Mouse (Mus musculus) spleen, postnatal 14 days (tissue): Measurements from ENCODE around the gene Dnlz.
A peak's percentile ranks its signal among the peaks of the same experiment; 100 is the strongest.
"Not testable (repeated sequence)": the region's sequence is repeated elsewhere in the genome, so short reads cannot be mapped to it uniquely, and the experiment has no call there.

ENCODE experiments used
- DNase-seq, 2 experiments: peaks; one replicate each; pipeline ENCODE4 v3.0.0; 2021 to 2022; ENCODE audit warnings: low spot score in 2 of 2

Gene Dnlz

GRCm38 (mm10) chr2:26351358-26352290, at the start of gene Dnlz:
Dnlz (minus strand) TSS chr2:26352110.
- DNase-seq: peak; percentile 83 to 88

DNA sequence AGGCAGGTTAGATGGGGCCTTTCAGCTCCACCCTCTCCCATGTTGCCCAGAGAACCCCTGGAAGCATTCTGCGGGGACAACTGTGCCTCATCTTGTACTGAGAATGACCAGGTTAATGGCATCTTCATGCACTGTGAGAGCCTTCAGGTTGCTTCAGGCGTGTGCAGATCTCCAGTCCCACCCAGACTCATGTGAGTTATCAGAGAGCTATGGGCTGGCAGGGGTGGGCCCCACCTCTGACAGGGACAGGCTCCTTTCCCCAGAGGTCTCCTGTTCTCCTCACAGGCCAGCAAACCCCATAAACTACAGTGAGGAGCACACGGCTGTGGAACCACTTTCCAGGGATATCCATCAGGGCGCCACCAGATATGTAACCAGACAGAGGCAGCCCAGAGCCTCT, 49.1 kb upstream of the Dnlz start:
- DNase-seq: no peak

GRCm38 (mm10) chr2:26400296-26400695, 48.4 kb upstream of the Dnlz start:
- no peak for DNase-seq

DNA sequence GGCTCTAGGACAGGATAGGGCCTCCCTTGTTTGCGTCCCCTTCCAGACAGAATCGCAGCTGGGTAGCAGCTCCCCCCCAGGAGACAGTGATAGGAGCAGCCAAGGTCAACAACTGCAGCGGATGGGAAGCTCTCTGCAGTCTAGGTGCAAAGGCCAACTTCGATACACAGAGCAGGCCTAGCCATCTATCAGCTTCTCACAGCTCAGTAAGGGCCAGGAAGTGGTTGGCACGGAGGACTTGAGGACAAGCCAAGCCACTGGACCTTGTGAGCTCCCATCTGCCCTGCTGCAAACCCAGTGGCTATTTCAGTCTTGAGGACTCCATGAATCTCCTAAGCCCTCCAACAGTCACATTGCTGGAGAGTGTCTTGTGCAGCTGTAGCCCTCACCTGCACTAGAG, 47.7 kb upstream of the Dnlz start:
- DNase-seq: no peak

DNA sequence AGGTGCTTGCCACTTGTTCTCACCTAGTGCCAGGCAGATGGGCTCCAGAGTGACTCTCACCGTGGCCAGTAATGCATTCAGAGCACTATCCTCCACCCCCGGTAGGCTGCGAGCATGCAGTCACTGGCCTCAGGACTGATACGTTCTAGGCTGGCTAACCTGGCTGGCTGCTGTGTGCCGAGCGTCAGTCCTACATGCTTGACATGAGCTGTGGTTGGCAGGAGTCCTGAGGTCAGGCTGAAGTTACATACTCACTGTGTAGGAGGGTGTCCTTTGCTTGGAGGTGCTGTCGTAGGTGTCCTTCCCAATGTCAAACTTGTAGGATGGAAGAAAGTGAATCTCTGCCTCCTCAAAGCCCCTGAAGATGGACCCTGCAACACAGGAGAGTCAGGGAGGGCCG, 47.1 kb upstream of the Dnlz start:
- DNase-seq: no peak

GRCm38 (mm10) chr2:26391617-26392016, 39.7 kb upstream of the Dnlz start:
- no peak for DNase-seq

GRCm38 (mm10) chr2:26390954-26391353, 39.0 kb upstream of the Dnlz start:
- DNase-seq: no peak

DNA sequence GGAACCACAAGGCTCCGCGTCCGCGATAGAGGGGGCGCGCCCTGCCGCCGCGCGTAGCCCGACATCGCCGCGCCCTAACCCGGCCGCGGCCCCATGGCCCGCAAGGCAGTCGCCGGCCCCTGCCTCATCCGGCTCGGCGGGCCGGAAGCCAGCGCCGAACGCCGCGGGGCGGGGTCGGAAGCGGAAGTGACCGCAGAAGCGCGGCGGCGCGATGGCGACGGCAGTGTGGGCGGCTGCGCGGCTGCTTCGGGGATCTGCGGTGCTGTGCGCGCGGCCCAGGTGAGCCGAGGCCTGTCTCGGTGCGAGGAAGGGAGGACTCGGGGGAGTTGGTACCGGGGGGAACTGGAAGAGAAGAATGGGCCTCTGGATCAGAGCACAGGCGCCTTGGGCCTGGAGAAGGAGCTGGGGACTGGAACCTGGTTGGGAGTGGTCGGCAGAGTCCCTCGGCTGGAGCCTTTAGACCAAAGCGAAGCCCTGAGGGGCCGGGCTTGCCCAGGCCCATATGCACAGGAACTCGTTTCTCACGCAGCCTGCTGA, 37.3 kb upstream of the Dnlz start, which contains the start of the genes Entr1 and Pmpca:
TSS of gene Entr1 (minus strand) at position 163 of the 537 bp plus-strand sequence.
TSS of gene Pmpca (plus strand) at position 186 of the 537 bp plus-strand sequence.
- DNase-seq: peak; percentile 70 to 81

GRCm38 (mm10) chr2:26388682-26389153, 36.8 kb upstream of the Dnlz start:
- DNase-seq: no peak

GRCm38 (mm10) chr2:26387713-26388112, 35.8 kb upstream of the Dnlz start:
- DNase-seq: no peak

GRCm38 (mm10) chr2:26380871-26381270, 29.0 kb upstream of the Dnlz start:
- DNase-seq: not testable (repeated sequence)

- DNase-seq: peak; percentile 59 to 73
These were observed 28.3 kb upstream of the Dnlz start, which contains the start of gene Snapc4 for GRCm38 (mm10) chr2:26380131-26380771. Snapc4 (minus strand) TSS chr2:26380653.

DNA sequence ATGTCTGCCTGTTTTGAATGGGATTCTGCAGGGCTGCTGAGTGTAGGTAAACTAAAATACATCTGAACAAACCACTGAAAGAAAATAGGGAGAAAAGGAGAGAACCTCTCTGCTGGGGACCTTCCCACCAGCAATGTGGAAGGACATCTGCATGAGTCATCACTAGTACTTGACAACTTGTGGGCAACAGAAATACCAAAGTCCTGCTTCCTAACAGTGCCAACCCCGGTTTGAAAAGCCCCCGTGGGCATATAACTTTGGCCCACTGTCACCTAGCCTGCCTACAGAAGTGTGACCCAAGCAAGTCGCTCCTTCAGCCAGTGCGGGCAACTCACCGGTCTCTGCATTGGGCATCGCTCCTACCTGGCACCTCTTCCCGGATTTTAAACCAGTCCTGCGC, 20.5 kb upstream of the Dnlz start:
- DNase-seq: no peak

- DNase-seq: no peak
These were observed 16.7 kb upstream of the Dnlz start for GRCm38 (mm10) chr2:26368572-26368971.

GRCm38 (mm10) chr2:26367911-26368310, 16.0 kb upstream of the Dnlz start:
- DNase-seq: no peak

DNA sequence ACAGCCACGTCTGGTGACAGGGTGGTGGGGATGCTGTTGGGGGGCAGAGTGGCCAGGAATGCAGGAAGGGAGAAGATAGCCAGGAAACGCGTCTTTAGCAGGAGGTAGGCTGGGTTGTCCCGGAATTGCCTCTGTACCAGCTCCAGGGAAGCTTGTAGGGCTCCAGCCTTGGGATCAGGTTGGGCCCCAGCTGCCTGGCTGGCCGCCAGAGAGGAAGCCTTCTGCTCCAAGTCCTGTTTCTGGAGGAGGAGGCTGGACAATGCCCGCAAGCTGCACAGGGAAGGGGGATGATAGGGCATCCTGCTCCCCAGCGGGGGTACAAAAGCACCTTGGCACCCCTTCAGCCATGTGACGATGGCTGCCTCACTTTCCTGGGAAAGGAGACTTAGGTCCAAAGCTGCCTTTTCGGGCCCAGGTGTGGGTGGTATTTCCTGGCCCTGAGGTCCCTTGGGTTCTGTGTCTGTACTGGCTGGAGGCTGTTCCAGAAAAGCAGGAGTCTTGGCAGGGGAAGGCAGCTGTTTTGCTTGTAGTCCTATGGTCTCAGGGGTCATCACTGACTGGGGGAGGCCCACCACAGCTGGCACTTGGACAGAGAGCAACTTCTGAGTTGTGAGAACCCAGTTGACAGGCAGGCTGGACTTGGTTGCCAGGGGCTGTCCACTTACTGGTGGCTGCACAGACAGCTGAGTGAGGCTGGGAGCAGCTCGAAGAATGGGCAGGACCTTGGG, 13.0 kb upstream of the Dnlz start:
- DNase-seq: no peak

- no peak for DNase-seq
These were observed 11.6 kb upstream of the Dnlz start for GRCm38 (mm10) chr2:26363481-26363880.

DNA sequence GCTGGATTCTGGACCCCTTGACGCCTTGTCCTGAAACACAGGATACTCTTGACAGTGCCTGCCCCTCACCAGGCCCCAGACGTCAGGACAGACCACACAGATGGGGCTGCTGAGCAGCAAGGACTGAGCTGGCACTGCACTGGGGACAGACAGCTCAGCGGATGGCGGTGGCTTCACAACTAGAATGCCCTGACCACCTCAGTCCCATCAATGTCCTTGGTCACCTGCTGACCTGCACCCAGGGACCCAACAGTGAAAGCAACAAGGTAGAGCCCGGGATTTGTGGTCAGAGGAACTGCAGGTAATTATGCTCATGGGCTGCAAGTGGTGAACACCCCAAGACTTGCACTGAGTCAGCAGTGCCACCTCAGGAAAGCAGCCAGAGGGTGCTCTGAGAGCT, 11.1 kb upstream of the Dnlz start:
- DNase-seq: no peak

- DNase-seq: no peak
These were observed 8.9 kb upstream of the Dnlz start, which contains the start of gene Card9 for GRCm38 (mm10) chr2:26360772-26361171. Card9 (minus strand) TSS chr2:26360918.

DNA sequence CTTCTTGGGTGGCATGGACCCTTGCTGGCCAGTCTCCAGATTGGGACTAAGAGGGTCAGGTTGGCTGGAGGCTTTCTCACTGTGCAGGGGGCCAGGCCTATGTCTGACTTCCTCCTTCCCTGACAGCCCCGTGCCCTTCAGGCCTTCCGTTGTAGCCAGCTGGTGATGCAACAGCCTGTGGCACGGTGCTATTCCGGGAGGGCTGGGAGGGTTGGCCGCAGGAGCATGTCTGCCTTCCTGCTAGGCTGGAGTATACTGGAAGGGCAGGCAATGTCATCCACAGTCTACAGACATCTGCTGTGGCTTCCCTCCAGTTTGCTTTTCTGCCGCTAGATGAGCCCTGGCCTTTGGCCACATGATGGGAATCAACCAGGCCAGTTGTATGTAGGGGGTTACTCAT, 8.1 kb upstream of the Dnlz start:
- no peak for DNase-seq

- DNase-seq: no peak
These were observed 6.9 kb upstream of the Dnlz start for GRCm38 (mm10) chr2:26358667-26359320.
